Mouse (Mus musculus): ENCODE data around the gene BC034090.

Gene BC034090

GRCm38 (mm10) chr1:155242488-155242745 lies 1.8 kb downstream of the BC034090 start:
- peak in 1 of 2 experiments; percentile 61 for DNase-seq

- peak in 1 of 2 experiments; percentile 65 for DNase-seq
These were observed 2.4 kb downstream of the BC034090 start for GRCm38 (mm10) chr1:155241701-155242487.

- peak in 1 of 2 experiments; percentile 43 for DNase-seq
These were observed 4.1 kb downstream of the BC034090 start for GRCm38 (mm10) chr1:155239962-155240717.

DNA sequence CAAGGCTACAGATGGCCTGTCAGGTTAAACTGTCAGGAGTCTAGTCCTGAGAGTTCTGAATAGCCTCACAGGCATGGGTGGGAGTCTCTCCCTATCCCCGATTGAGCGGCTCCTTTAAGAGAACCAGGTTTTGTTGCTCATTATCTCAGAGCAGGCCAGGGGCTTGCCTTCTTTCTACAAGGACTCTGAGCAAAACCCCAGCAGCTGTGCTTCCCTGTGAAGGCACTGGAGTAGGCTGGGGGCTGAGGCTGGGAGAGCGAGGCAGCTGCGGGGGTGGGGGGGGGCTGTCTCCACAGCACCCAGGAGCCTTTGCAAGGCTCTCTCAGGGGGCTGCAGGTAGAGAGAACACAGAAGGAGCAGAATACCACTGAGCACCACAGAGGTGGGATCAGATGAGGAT lies 5.1 kb downstream of the BC034090 start:
- peak in 1 of 2 experiments; percentile 11 for DNase-seq

- peak; percentile 65 to 84 for DNase-seq
These were observed 6.1 kb downstream of the BC034090 start for GRCm38 (mm10) chr1:155238126-155238525.

- DNase-seq, result peak in 1 of 2 experiments; percentile 35
These were observed 6.9 kb downstream of the BC034090 start for GRCm38 (mm10) chr1:155237390-155237789.

DNA sequence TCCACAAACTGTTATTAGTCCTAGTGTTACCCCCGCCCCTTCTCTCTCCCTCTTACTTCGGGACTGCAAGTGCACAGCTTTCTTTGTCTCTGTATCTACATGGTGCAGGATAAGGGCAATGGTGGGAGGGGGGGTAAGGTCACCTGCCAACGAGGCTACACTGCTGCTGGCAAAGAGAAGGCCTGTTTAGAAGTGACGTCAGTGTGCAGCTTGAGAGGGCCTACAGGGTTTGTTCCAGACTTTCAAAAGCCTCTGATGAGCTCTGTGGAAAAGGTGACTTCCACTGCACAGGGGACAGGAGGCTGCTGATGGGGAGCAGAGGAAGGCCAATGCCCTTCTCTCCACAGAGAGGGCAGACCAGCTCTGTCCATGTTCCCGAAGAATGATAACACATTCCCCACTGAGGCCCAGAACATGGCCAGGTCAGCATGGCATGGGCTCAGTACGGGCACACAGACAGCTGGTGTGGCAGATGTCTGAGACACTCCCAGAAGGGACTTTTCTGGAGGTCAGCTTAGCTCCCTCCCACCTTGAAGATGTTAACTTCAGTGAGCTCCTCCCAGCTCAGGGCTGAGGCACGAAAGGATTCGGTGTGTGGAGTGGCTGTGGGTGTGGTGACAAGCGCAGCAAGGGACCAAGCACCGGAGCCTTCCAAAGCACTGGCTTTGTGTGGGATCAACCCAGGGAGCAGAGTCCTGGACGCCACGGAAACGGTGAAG lies 7.8 kb downstream of the BC034090 start:
- peak in 1 of 2 experiments; percentile 26 for DNase-seq

GRCm38 (mm10) chr1:155235641-155236040 lies 8.6 kb downstream of the BC034090 start:
- no peak for DNase-seq

- DNase-seq, result peak; percentile 66 to 79
These were observed 10.2 kb downstream of the BC034090 start for GRCm38 (mm10) chr1:155233931-155234607.

DNA sequence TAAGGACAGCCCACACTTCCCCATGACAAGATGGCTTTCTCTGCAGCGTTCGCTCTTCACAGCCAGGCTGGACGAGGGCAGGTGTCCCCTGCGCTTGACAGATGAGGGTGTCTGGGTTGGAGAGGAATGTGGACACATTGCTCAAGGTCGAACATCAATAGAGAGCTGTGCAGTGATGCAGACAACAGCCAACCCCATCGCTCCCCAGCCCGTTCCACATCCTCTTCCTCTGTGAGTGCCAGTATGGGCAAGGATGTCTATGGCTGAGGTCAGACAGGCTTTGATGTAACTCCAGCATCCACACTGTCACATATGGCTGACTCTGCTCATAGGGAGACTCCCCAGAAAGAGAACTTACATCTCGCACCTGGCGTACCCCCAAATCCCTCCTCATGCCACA lies 10.9 kb downstream of the BC034090 start:
- DNase-seq, result no peak

DNA sequence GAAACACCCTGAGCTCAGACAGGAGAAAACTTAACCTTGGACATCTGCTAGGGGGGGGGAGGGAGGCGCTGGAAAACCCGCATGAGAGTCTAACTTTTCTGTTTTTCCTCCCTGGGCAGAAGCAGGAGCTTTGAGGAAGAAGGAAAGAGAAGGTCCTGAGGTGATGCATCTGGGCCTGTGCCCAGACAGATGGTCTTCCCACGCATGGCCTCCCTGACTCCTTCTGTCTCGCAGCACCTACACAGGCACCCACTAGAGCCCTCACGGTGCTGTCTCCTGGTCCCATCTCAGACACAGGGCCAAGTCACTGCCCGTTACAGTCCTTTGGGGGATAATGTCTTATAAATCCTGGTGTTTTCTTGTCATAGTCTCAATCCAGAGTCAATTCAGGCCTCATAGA lies 11.5 kb downstream of the BC034090 start:
- DNase-seq, result no peak

DNA sequence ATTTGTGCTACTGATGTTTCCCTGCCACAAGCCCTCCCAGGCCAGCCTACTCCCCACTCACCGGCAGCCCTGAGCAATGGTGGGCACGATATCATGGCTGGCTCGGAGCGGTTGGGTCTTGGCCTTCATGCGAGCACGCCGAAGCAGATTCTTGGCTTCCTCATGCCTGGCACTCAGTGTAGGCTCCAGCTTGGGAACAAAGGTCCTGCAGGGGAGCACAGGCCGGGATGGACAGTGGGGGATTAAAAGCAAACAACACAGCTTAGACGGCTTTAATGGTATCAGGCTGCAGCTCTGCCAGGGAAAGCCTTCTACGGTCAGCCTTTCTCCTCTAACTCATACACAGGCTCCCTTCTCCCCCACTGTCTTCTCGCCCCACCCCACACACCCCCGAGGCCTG lies 11.9 kb downstream of the BC034090 start:
- DNase-seq, result peak; percentile 63 to 69

GRCm38 (mm10) chr1:155229464-155230411 lies 14.5 kb downstream of the BC034090 start:
- no peak for DNase-seq

GRCm38 (mm10) chr1:155223849-155224554 lies 20.2 kb downstream of the BC034090 start:
- peak; percentile 91 to 96 for DNase-seq

DNA sequence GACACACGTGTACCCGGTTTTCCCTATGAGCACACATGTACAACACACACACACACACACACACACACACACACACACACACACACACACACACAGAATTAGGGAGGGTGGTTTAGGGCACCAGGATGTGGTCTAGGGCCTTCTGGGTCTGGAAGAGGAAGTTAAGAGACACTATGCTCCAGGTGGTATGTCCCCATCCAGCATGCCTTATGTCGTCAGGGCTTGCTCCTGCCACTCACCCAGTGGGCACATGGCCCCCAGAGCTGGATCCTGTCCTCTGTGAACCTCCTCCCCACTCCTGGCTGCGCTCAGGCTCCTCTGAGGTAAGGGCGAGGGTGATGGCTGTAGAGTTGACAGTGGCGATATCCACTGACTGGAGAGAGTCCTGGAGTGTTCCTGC lies 21.2 kb downstream of the BC034090 start:
- DNase-seq, result no peak

- DNase-seq, result peak in 1 of 2 experiments; percentile 59
These were observed 22.1 kb downstream of the BC034090 start for GRCm38 (mm10) chr1:155222101-155222669.

DNA sequence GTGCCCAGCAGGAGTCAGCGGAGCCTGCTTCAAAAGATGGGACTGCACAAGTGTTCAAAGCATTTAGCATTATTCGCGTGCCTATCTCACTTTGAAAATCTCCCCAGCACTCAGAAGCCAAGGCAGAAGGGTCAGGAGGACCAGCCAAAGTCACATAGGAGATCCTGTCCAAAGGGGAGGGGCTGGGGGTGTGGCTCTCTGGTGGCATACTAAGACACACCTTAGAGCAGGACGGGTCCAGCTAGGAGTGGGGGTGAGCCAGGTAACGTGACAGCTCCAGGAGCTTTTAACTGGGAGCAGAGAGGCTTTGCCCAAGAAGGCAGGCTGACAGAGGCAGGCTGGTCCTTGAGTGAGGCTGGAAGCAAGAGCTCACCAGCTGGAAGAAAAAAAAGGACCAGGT lies 25.3 kb downstream of the BC034090 start:
- peak; percentile 65 to 74 for DNase-seq

- peak in 1 of 2 experiments; percentile 66 for DNase-seq
These were observed 26.2 kb downstream of the BC034090 start for GRCm38 (mm10) chr1:155217865-155218541.

DNA sequence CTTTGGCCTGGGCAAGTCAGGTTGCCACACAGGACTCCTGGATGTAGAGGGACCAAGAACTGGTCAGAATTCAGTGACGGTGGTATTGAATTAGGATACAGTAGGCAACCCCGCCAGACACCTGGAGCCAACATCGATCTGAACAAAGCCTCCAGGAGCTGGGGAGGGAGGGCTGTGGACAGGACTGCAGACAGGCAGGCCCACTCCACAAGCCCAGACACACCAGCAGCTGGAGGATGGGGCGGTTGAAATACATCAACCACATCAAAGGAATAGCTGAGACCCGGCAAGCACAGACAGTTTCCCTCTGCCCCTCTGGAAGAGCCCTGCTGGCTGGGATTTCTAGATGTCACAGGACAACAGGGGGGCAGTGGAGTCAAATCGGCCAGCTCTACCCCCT lies 27.4 kb downstream of the BC034090 start:
- DNase-seq, result no peak

DNA sequence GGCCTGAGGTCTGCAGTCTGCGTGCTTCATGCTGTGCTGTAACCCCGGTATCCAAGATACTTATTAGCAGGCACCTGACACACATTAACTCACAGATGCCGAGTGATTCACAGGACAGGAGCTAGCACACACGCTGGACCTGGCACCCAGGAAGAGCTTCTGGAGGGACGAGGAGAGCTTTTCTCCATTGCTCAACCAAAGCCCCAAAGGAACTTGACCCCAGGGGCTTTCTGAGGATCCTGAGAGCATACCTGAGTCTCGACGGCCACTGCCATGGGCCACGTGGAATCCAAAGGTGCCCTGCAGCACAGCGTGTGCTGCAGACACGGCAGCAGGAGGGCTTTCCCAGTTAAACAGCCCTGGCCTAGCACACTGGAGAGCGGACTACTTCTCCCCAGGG lies 27.9 kb downstream of the BC034090 start:
- DNase-seq, result peak; percentile 71 to 84

Measured in kidney, postnatal 36 days (tissue).